Mouse (Mus musculus) erythroblast, adult 5-6 weeks (primary cell): Measurements from ENCODE around the gene Vtcn1. TPM values are rescaled to one million over a fixed set of nuclear protein-coding genes. Genes with fewer than 3 reads are reported as not detected.

ENCODE experiments used
- ATAC-seq: replicated peaks from 2 replicates; pipeline ENCODE4 v1.8.0; 2016; ENCODE audit warnings: moderate number of reproducible peaks, mild to moderate bottlenecking, moderate TSS enrichment, inconsistent platforms; ENCODE audit not compliant: poor library complexity, low FRiP score, severe bottlenecking
- total RNA-seq, 2 experiments: library from RNA; stranded (forward) in 1 of 2; stranded (reverse) in 1 of 2; fragments of 150-400 nt in 1 of 2; fragments of 200-764, 138-1000 nt in 1 of 2; gene quantifications; 2 replicates each; pipeline versions ENCODE4 v1.2.3 to v1.2.4; 2015 to 2017; ENCODE audit warnings: low replicate concordance in 2 of 2

Gene Vtcn1
- total RNA-seq, 2 experiments from 2014 or later, result not detected

- ATAC-seq, result no peak
Observed at GRCm38 (mm10) chr3:100911498-100912213, 86.4 kb downstream of the Vtcn1 start.

DNA sequence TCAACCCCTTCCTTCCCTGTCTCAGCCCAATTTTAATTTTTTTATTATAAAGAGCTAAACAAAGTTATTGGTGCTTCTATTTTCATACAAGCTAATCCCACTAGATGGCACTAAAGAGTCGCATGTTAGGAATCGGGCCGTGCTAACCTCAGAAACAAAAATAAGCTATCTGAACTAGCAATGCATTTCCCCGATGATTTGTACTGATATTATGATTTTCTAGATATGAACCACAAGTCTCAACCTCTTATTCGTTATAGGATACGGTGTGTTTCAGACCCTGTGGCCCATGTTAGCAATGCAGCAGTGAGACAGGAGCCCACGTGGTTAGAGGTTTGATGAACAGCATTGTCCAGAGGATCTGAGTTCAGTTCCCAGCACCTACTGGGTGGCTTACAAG, 91.6 kb downstream of the Vtcn1 start:
- no peak; the same call in 1 of the 2 replicates for ATAC-seq

- ATAC-seq, result no peak
Observed at GRCm38 (mm10) chr3:100920611-100921140, 95.4 kb downstream of the Vtcn1 start.

- ATAC-seq, result peak; percentile 97
Observed at GRCm38 (mm10) chr3:100921825-100922505, 96.7 kb downstream of the Vtcn1 start, which contains the start of gene Trim45. TSS of gene Trim45 (plus strand) at chr3:100922202.

DNA sequence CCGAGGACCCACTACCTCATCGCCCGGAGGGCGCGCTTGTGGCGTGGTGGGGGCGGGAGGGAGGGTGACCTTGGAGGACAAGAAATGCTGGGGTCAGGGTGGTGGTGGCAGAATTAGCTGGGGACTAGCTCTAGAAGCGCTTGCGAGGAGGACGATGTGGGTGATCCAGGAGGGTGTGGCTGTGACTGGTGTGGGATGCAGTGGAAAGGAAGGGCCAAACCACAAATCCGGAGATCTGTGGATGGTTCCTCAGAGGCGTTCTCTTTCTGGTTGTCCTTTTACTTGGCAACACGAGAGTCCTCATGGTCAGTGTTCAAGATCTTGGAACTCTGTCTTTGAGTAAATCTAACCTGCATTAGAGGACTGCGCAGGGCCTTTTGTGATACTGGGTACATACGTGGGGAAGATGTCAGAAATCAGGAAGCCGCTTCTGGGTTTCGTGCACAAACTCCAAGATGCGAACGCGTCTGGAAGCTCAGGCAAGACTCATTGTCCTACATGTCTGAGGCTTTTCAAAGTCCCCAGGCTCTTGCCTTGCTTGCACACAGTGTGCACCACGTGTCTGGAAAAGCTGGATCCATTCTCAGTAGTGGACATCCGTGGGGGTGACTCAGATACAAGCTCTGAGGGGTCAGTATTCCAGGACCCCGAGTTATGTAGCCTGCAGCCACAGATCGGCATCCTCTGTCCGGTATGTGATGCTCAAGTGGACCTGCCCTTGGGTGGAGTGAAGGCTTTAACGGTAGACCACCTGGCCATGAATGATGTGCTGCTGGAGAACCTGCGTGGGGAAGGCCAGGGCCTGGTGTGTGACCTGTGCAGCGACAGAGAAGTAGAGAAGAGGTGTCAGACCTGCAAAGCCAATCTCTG, 97.5 kb downstream of the Vtcn1 start:
- ATAC-seq, result 0 out of 2 replicates have a peak, but pooled peaks have one; percentile 3

- ATAC-seq, result no peak
Observed at GRCm38 (mm10) chr3:100924065-100924732, 98.9 kb downstream of the Vtcn1 start.

GRCm38 (mm10) chr3:100925176-100925575, 99.9 kb downstream of the Vtcn1 start:
- no peak for ATAC-seq

- no peak for ATAC-seq
Observed at GRCm38 (mm10) chr3:100931332-100932076, 106.2 kb downstream of the Vtcn1 start.

- ATAC-seq, result no peak
Observed at GRCm38 (mm10) chr3:100932077-100932944, 107.1 kb downstream of the Vtcn1 start.

DNA sequence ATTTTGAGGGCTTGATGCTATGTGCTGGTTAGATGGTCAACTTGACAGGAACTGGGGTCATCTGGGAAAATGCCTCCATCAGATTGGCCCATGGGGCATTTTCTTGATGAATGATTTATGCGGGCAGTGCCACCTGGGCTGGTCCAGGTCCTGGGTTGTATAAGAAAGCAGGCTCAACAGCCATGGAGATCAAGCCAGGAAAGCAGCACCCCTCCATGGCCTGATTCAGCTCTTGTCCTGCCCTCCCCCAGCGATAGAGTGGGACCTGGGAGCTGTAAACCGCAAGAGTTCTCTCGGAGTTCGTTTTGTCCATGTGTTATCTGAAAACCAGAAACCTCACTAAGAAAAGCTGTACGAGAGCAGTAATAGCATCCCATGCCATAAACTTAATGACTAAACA, 110.3 kb downstream of the Vtcn1 start:
- ATAC-seq, result no peak

DNA sequence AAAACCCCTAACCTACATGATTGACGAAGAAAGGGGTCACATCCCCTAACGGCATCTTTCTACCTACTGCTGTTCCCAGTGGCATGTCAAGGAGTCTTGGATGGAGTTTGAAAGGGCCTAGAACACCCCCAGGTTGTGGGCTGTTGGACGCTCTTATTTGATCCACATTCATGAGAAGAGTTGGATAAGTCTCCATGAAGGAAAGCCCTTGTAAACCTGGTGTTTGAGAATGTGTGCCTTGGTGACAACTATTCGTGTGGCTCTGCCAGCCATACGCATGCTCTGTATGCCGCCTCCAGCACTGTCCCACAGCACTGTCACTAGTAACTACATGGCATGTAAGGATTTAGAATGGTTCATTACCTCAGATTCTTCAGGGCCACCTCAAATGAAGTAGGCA, 110.9 kb downstream of the Vtcn1 start:
- ATAC-seq, result no peak

- no peak for ATAC-seq
Observed at GRCm38 (mm10) chr3:100938211-100938610, 113.0 kb downstream of the Vtcn1 start.

- ATAC-seq, result no peak
Observed at GRCm38 (mm10) chr3:100940496-100941037, 115.3 kb downstream of the Vtcn1 start.

Other genes with a start within 250 kb of the Vtcn1 start
- 5.6 and 6.1 TPM in 2 replicates for gene Man1a2, start 140.0 kb upstream of the Vtcn1 start, total RNA-seq (2015; ENCODE audit: low replicate concordance)
- gene Man1a2, start 140.0 kb upstream of the Vtcn1 start, total RNA-seq (2017; ENCODE audit: low replicate concordance), result 30.0 and 31.8 TPM in 2 replicates
- not detected in 2 replicates for gene Trim45, start 96.7 kb downstream of the Vtcn1 start, total RNA-seq (2015; ENCODE audit: low replicate concordance)
- 3.2 and 3.9 TPM in 2 replicates for gene Trim45, start 96.7 kb downstream of the Vtcn1 start, total RNA-seq (2017; ENCODE audit: low replicate concordance)
- gene Ttf2, start 144.2 kb downstream of the Vtcn1 start, total RNA-seq (2015; ENCODE audit: low replicate concordance), result 5.8 and 9.4 TPM in 2 replicates
- 12.4 and 14.2 TPM in 2 replicates for gene Ttf2, start 144.2 kb downstream of the Vtcn1 start, total RNA-seq (2017; ENCODE audit: low replicate concordance)
- gene Cd101, start 204.1 kb downstream of the Vtcn1 start, total RNA-seq (2015; ENCODE audit: low replicate concordance), result 0.19 and 0.42 TPM in 2 replicates
- 1.8 and 2.0 TPM in 2 replicates for gene Cd101, start 204.1 kb downstream of the Vtcn1 start, total RNA-seq (2017; ENCODE audit: low replicate concordance)